In genomic region chrX:106219171-106220032, GRCm38 (mm10) we compare ENCODE assay signal across 8 mouse cellular contexts. TPM values are rescaled to one million over a fixed set of nuclear protein-coding genes. Genes with fewer than 3 reads are reported as not detected.
A peak's percentile ranks its signal among the peaks of the same experiment; 100 is the strongest.
DNase-seq lines count a peak whose midpoint lies in the region; ATAC-seq and TF ChIP-seq lines count a peak whose summit lies in the region.

No protein-coding gene starts in this region.

- H3K27ac ChIP-seq in heart, embryonic 12.5 days (ENCODE audit: poor library complexity, severe bottlenecking), result peak overlapping the region; percentile 45
- peak overlapping the region; percentile 81 for H3K27ac ChIP-seq in kidney, postnatal 0 days
- H3K27ac ChIP-seq in liver, adult 2 months (replicated peaks; ENCODE audit: insufficient read depth, low read depth, low read length), result no peak overlapping the region

- no peaks in the 10 kb centered on the region; the same call in 1 of the 2 replicates for H3K79me2 ChIP-seq in liver, adult 2 months (ENCODE audit: control insufficient read depth, insufficient read depth, low read length)
- no peaks in the 10 kb centered on the region for H3K79me2 ChIP-seq in myocyte (ENCODE audit: control insufficient read depth, insufficient read depth)

- peak overlapping the region; percentile 71 for H3K4me3 ChIP-seq in heart, embryonic 12.5 days
- H3K4me3 ChIP-seq in kidney, postnatal 0 days (replicated peaks; ENCODE audit: low read depth, low read length), result peak overlapping the region; percentile 51
- H3K4me3 ChIP-seq in liver, adult 2 months (ENCODE audit: insufficient read depth, low read depth, low read length), result peak overlapping the region; percentile 89
- H3K4me3 ChIP-seq in myocyte, result peak overlapping the region; percentile 25

- ATAC-seq in erythroblast, adult 5-6 weeks (replicated peaks; ENCODE audit: low FRiP score, poor library complexity, severe bottlenecking), result peak; percentile 99
- peak; percentile 94 for ATAC-seq in heart, embryonic 12.5 days (ENCODE audit: insufficient number of reproducible peaks, low FRiP score)
- ATAC-seq in kidney, postnatal 0 days (replicated peaks; ENCODE audit: low FRiP score, low read depth), result peak; percentile 95

- no peaks in the 10 kb centered on the region for H3K27me3 ChIP-seq in heart, embryonic 12.5 days (replicated peaks)
- H3K27me3 ChIP-seq in kidney, postnatal 0 days (ENCODE audit: insufficient read depth, low read length), result no peaks in the 10 kb centered on the region
- 0 out of 2 replicates have a peak, but pooled peaks cover 3% of the 10 kb centered on the region for H3K27me3 ChIP-seq in liver, adult 2 months (ENCODE audit: control insufficient read depth, insufficient read depth, low read length)
- no peaks in the 10 kb centered on the region for H3K27me3 ChIP-seq in myocyte (ENCODE audit: control insufficient read depth, insufficient read depth, insufficient read length)

- DNase-seq in CD4-positive helper T cell, adult 2 months (ENCODE audit: low read depth, low spot score), result peak; percentile 80
- peak; percentile 87 for DNase-seq in brain, embryonic 14.5 days (ENCODE audit: low read depth)
- peak; percentile 75 for DNase-seq in kidney, postnatal 0 days (ENCODE audit: low spot score)
- DNase-seq in liver, adult 2 months (ENCODE audit: extremely low read depth, low read depth, low spot score), result no peak
- DNase-seq in spleen, postnatal 4 days (ENCODE audit: low spot score in 2 of 2), result peak; percentile 58 to 75

- no peak for TF ChIP-seq POLR2A in brain, embryonic 14.5 days (IDR thresholded peaks at IDR 0.05; ENCODE audit: borderline replicate concordance, extremely low read depth, insufficient read depth, insufficient read length, poor library complexity, severe bottlenecking)
- no peak for TF ChIP-seq POLR2A in liver, adult 2 months (IDR thresholded peaks at IDR 0.05; ENCODE audit: extremely low read depth, insufficient read depth, low read length)
- TF ChIP-seq POLR2A in myocyte (IDR thresholded peaks at IDR 0.05; ENCODE audit: insufficient read length, low read depth), result peak; percentile 12

- no peak overlapping the region for H3ac ChIP-seq in myocyte (ENCODE audit: control insufficient read depth, insufficient read length)

- peak overlapping the region; percentile 70 for H3K9ac ChIP-seq in heart, embryonic 12.5 days
- peak overlapping the region; percentile 70 for H3K9ac ChIP-seq in kidney, postnatal 0 days (ENCODE audit: low read depth, low read length)
- peak overlapping the region; percentile 75 for H3K9ac ChIP-seq in liver, adult 2 months (ENCODE audit: low read depth, low read length)

- no peaks in the 10 kb centered on the region for H3K4me1 ChIP-seq in heart, embryonic 12.5 days (replicated peaks)
- H3K4me1 ChIP-seq in kidney, postnatal 0 days (replicated peaks; ENCODE audit: insufficient read depth, low read length), result no peaks in the 10 kb centered on the region
- H3K4me1 ChIP-seq in liver, adult 2 months (ENCODE audit: control insufficient read depth, insufficient read depth, low read length), result no peaks in the 10 kb centered on the region

- 0 out of 2 replicates have a peak, but pooled peaks cover 3% of the 10 kb centered on the region for H3K9me3 ChIP-seq in heart, embryonic 12.5 days (replicated peaks)
- 0 out of 2 replicates have a peak, but pooled peaks cover 5% of the 10 kb centered on the region for H3K9me3 ChIP-seq in kidney, postnatal 0 days (replicated peaks; ENCODE audit: low read length)

- peak overlapping the region; percentile 64 for H3K4me2 ChIP-seq in heart, embryonic 12.5 days
- peak overlapping the region; percentile 50 for H3K4me2 ChIP-seq in kidney, postnatal 0 days (ENCODE audit: low read length)
- peak overlapping the region; percentile 63 for H3K4me2 ChIP-seq in myocyte (ENCODE audit: low read depth)

- H3K36me3 ChIP-seq in heart, embryonic 12.5 days, result no peaks in the 10 kb centered on the region
- no peaks in the 10 kb centered on the region for H3K36me3 ChIP-seq in kidney, postnatal 0 days (ENCODE audit: insufficient read depth, low read length)
- H3K36me3 ChIP-seq in liver, adult 2 months (ENCODE audit: control insufficient read depth, insufficient read depth, low read length), result no peaks in the 10 kb centered on the region
- H3K36me3 ChIP-seq in myocyte (ENCODE audit: control insufficient read depth, insufficient read depth), result no peaks in the 10 kb centered on the region

- WGBS in heart, embryonic 12.5 days, result 15% methylated on average over 59 of the region's 60 CpGs
- 30% methylated on average over 50 of the region's 60 CpGs for WGBS in kidney, postnatal 0 days
- WGBS in liver, adult 2 months, result under 1% methylated on average over 42 of the region's 60 CpGs

- no peak for TF ChIP-seq CTCF in brain, embryonic 14.5 days (IDR thresholded peaks at IDR 0.05; ENCODE audit: borderline replicate concordance, extremely low read depth, insufficient read depth, insufficient read length)
- TF ChIP-seq CTCF in kidney, postnatal 0 days (IDR thresholded peaks at IDR 0.05; ENCODE audit: low read depth), result no peak
- no peak for TF ChIP-seq CTCF in liver, adult 2 months (IDR thresholded peaks at IDR 0.05; ENCODE audit: low read depth, low read length)

TF ChIP-seq in myocyte, 11 proteins besides CTCF, POLR2A, EP300 and RAD21:
- TF ChIP-seq POLR2AphosphoS2 (IDR thresholded peaks at IDR 0.05; ENCODE audit: insufficient read length, low read depth) (no peak), USF1 (IDR thresholded peaks at IDR 0.05; ENCODE audit: low read depth) (no peak), CEBPB (IDR thresholded peaks at IDR 0.05; ENCODE audit: insufficient read depth, poor library complexity, severe bottlenecking) (no peak), MYOD1 (IDR thresholded peaks at IDR 0.05; ENCODE audit: control insufficient read depth in 1 of 3, insufficient read length in 2 of 3, low read depth in 2 of 3) (no peak), TCF12 (IDR thresholded peaks at IDR 0.05; ENCODE audit: insufficient read depth, poor library complexity, severe bottlenecking) (no peak), SRF (IDR thresholded peaks at IDR 0.05; ENCODE audit: control insufficient read depth, insufficient read length, low read depth) (no peak), MYOG (IDR thresholded peaks at IDR 0.05; ENCODE audit: control insufficient read depth in 1 of 3, insufficient read depth in 1 of 3, insufficient read length in 2 of 3, low read depth in 2 of 3) (no peak), TCF3 (IDR thresholded peaks at IDR 0.05; ENCODE audit: insufficient read length, low read depth) (no peak), MAX (IDR thresholded peaks at IDR 0.05; ENCODE audit: low read depth) (no peak)

RNA-seq across cellular contexts. Expression of gene Taf9b, which starts 1.6 kb away (rescaled TPM):
- 11.5 and 11.8 TPM in 2 replicates for polyA plus RNA-seq in brain, embryonic 14.5 days (2012; rRNA removed)
- total RNA-seq in erythroblast, adult 5-6 weeks (2015; ENCODE audit: low replicate concordance), result 2.7 and 6.9 TPM in 2 replicates
- total RNA-seq in erythroblast, adult 5-6 weeks (2017; ENCODE audit: low replicate concordance), result 2.0 TPM in 1 of 2 replicates, not detected in the other
- polyA plus RNA-seq in heart, embryonic 12.5 days (2016; fragmentation: Nextera tagmentation; extraction: Ambion mirVana), result 21.2 and 21.6 TPM in 2 replicates
- 11.6 and 12.1 TPM in 2 replicates for polyA plus RNA-seq in kidney, postnatal 0 days (2015; fragmentation: Nextera tagmentation; extraction: Ambion mirVana)
- 0.83 and 1.3 TPM in 2 replicates for total RNA-seq in liver, adult 2 months (2014; rRNA removed)
- 0.29 and 0.40 TPM in 2 replicates for polyA plus RNA-seq in liver, adult 2 months (2012; rRNA removed)
- polyA plus RNA-seq in myocyte (2012; fragmentation: generic; extraction: Trizol), result 1.9 TPM

RNA-seq across cellular contexts. Expression of gene Pgk1, which starts 32.5 kb away (rescaled TPM):
- 252 and 255 TPM in 2 replicates for polyA plus RNA-seq in brain, embryonic 14.5 days (2012; rRNA removed)
- 75.0 and 90.3 TPM in 2 replicates for total RNA-seq in erythroblast, adult 5-6 weeks (2015; ENCODE audit: low replicate concordance)
- total RNA-seq in erythroblast, adult 5-6 weeks (2017; ENCODE audit: low replicate concordance), result 57.3 and 67.1 TPM in 2 replicates
- 680 and 691 TPM in 2 replicates for polyA plus RNA-seq in heart, embryonic 12.5 days (2016; fragmentation: Nextera tagmentation; extraction: Ambion mirVana)
- 280 and 296 TPM in 2 replicates for polyA plus RNA-seq in kidney, postnatal 0 days (2015; fragmentation: Nextera tagmentation; extraction: Ambion mirVana)
- 472 and 496 TPM in 2 replicates for total RNA-seq in liver, adult 2 months (2014; rRNA removed)
- 134 and 154 TPM in 2 replicates for polyA plus RNA-seq in liver, adult 2 months (2012; rRNA removed)
- polyA plus RNA-seq in myocyte (2012; fragmentation: generic; extraction: Trizol), result 1,097 TPM

RNA-seq across cellular contexts. Expression of gene Fnd3c2, which starts 35.8 kb away (rescaled TPM):
- polyA plus RNA-seq in brain, embryonic 14.5 days (2012; rRNA removed), result 0.01 TPM in 1 of 2 replicates, not detected in the other
- total RNA-seq in erythroblast, adult 5-6 weeks (2015; ENCODE audit: low replicate concordance), result not detected in 2 replicates
- total RNA-seq in erythroblast, adult 5-6 weeks (2017; ENCODE audit: low replicate concordance), result not detected in 2 replicates
- polyA plus RNA-seq in heart, embryonic 12.5 days (2016; fragmentation: Nextera tagmentation; extraction: Ambion mirVana), result not detected in 2 replicates
- not detected in 2 replicates for polyA plus RNA-seq in kidney, postnatal 0 days (2015; fragmentation: Nextera tagmentation; extraction: Ambion mirVana)
- not detected in 2 replicates for total RNA-seq in liver, adult 2 months (2014; rRNA removed)
- not detected in 2 replicates for polyA plus RNA-seq in liver, adult 2 months (2012; rRNA removed)
- polyA plus RNA-seq in myocyte (2012; fragmentation: generic; extraction: Trizol), result not detected

Comparison
In these comparisons a context has a peak if more than half of its experiments do, and no peak if none do; other contexts are left out.
1. H3K4me3 ChIP-seq: peak in every context shown above with its lines; median percentile 89 in liver, adult 2 months; 71 in heart, embryonic 12.5 days; 51 in kidney, postnatal 0 days; 25 in myocyte.